Mouse (Mus musculus) CH12.LX (cell line): ENCODE measurements at regions not wholly inside any gene's neighbourhood (a gene's known extent, or its start where the extent isn't known, plus 50 kb on each side); places are given as distances from the start of the nearest gene placed in this dataset.

ENCODE experiments used
- DNase-seq: peaks from one replicate; pipeline ENCODE4 v3.0.0-alpha.2; 2013; ENCODE audit errors: extremely low read depth
- H3K27ac ChIP-seq: 2 replicates; pipeline ENCODE4 v1.5.1; 2012; ENCODE audit warnings: low read depth, mild to moderate bottlenecking, control low read depth, moderate library complexity; ENCODE audit not compliant: insufficient read depth
- H3K27me3 ChIP-seq: replicated peaks from 2 replicates; pipeline ENCODE3; 2012; ENCODE audit warnings: inconsistent platforms
- H3K36me3 ChIP-seq, 2 experiments: replicated peaks in 1 of 2; 2 replicates each; pipeline versions ENCODE3 to v1.6.1; 2012; ENCODE audit warnings: inconsistent platforms in 1 of 2, low read length in 1 of 2, mild to moderate bottlenecking in 1 of 2, mixed read lengths in 1 of 2, moderate library complexity in 1 of 2; ENCODE audit not compliant: control insufficient read depth in 1 of 2, insufficient read depth in 1 of 2
- H3K4me1 ChIP-seq, 2 experiments: 2 replicates each; pipeline ENCODE4 v1.6.1; 2012; ENCODE audit warnings: inconsistent platforms in 1 of 2, moderate library complexity in 1 of 2; ENCODE audit not compliant: insufficient read depth in 2 of 2, control insufficient read depth in 1 of 2
- H3K4me2 ChIP-seq: 2 replicates; pipeline ENCODE4 v1.6.1; 2012; ENCODE audit warnings: low read depth, mild to moderate bottlenecking, control low read depth; ENCODE audit not compliant: poor library complexity, insufficient read depth, severe bottlenecking
- H3K4me3 ChIP-seq, 3 experiments: fragments of 150-350 bp in 1 of 3; sonication (generic) in 1 of 3; replicated peaks in 1 of 3; 2 replicates each; pipeline versions ENCODE3 to v1.5.1; 2011 to 2012; ENCODE audit warnings: low read depth in 2 of 3, low read length in 2 of 3, mild to moderate bottlenecking in 2 of 3, moderate library complexity in 2 of 3, control low read depth in 1 of 3, improper control_type of control experiment in 1 of 3, inconsistent platforms in 1 of 3, mixed read lengths in 1 of 3; ENCODE audit not compliant: poor library complexity in 1 of 3
- H3K79me2 ChIP-seq: replicated peaks from 2 replicates; pipeline ENCODE4 v1.6.1; 2012; ENCODE audit warnings: mild to moderate bottlenecking, moderate library complexity; ENCODE audit not compliant: control insufficient read depth, poor library complexity, insufficient read depth, severe bottlenecking; ENCODE audit errors: extremely low read depth
- H3K9ac ChIP-seq: 2 replicates; pipeline ENCODE4 v1.6.1; 2012; ENCODE audit warnings: low read depth, mild to moderate bottlenecking, control low read depth, moderate library complexity; ENCODE audit not compliant: insufficient read depth
- H3K9me3 ChIP-seq: replicated peaks from 2 replicates; pipeline ENCODE3; 2012; ENCODE audit warnings: low read length, inconsistent platforms, mixed read lengths
- BHLHE40 ChIP-seq: IDR thresholded peaks from 2 replicates; pipeline ENCODE4 v1.6.1; 2011; ENCODE audit warnings: mild to moderate bottlenecking, low read depth, low read length, improper control_type of control experiment
- CHD1 ChIP-seq: IDR thresholded peaks from 2 replicates; pipeline ENCODE4 v1.6.1; 2012; ENCODE audit warnings: low read depth, low read length, improper control_type of control experiment, inconsistent platforms
- CTCF ChIP-seq, 2 experiments: IDR thresholded peaks in 1 of 2; conservative IDR thresholded peaks in 1 of 2; 2 replicates each; pipeline ENCODE4 v1.5.1; 2011 to 2012; ENCODE audit warnings: low read depth in 2 of 2, low read length in 2 of 2, improper control_type of control experiment in 1 of 2, inconsistent platforms in 1 of 2, mild to moderate bottlenecking in 1 of 2, moderate library complexity in 1 of 2
- E2F4 ChIP-seq: IDR thresholded peaks from 2 replicates; pipeline ENCODE4 v1.6.1; 2011; ENCODE audit warnings: low read depth, low read length, improper control_type of control experiment; ENCODE audit not compliant: insufficient replicate concordance
- ELF1 ChIP-seq: IDR thresholded peaks from 2 replicates; pipeline ENCODE4 v1.6.1; 2014; ENCODE audit warnings: low read depth, mild to moderate bottlenecking, inconsistent platforms, low read length, improper control_type of control experiment
- EP300 ChIP-seq: IDR thresholded peaks from 2 replicates; pipeline ENCODE4 v1.6.1; 2011; ENCODE audit warnings: low read length, improper control_type of control experiment
- IRF4 ChIP-seq: IDR thresholded peaks from 2 replicates; pipeline ENCODE4 v1.6.1; 2014; ENCODE audit warnings: low read depth, mild to moderate bottlenecking, inconsistent platforms, low read length, improper control_type of control experiment
- MEF2A ChIP-seq: IDR thresholded peaks from 2 replicates; pipeline ENCODE4 v1.6.1; 2014; ENCODE audit warnings: low read depth, mild to moderate bottlenecking, inconsistent platforms, low read length, improper control_type of control experiment, borderline replicate concordance
- MXI1 ChIP-seq: IDR thresholded peaks from 2 replicates; pipeline ENCODE4 v1.6.1; 2011; ENCODE audit warnings: mild to moderate bottlenecking, low read depth, low read length, improper control_type of control experiment
- NELFE ChIP-seq: IDR thresholded peaks from 2 replicates; pipeline ENCODE4 v1.6.1; 2011; ENCODE audit warnings: low read depth, low read length, improper control_type of control experiment
- PAX5 ChIP-seq: IDR thresholded peaks from 2 replicates; pipeline ENCODE4 v1.6.1; 2012; ENCODE audit warnings: low read length, inconsistent platforms, mixed read lengths
- POLR2A ChIP-seq: IDR thresholded peaks from 2 replicates; pipeline ENCODE4 v1.6.1; 2011; ENCODE audit warnings: low read depth, mild to moderate bottlenecking, improper control_type of control experiment, low read length
- RCOR1 ChIP-seq: conservative IDR thresholded peaks from 2 replicates; pipeline ENCODE4 v1.6.1; 2012; ENCODE audit warnings: low read depth, mild to moderate bottlenecking, inconsistent platforms, low read length, improper control_type of control experiment
- SIN3A ChIP-seq: IDR thresholded peaks from 2 replicates; pipeline ENCODE4 v1.6.1; 2012; ENCODE audit warnings: low read length, improper control_type of control experiment, inconsistent platforms
- USF1 ChIP-seq: IDR thresholded peaks from 2 replicates; pipeline ENCODE4 v1.6.1; 2014; ENCODE audit warnings: low read depth, mild to moderate bottlenecking, inconsistent platforms, low read length, improper control_type of control experiment
- USF2 ChIP-seq: conservative IDR thresholded peaks from 2 replicates; pipeline ENCODE4 v1.6.1; 2011; ENCODE audit warnings: low read depth, low read length, improper control_type of control experiment
- ZC3H11A ChIP-seq: IDR thresholded peaks from 2 replicates; pipeline ENCODE4 v1.6.1; 2012; ENCODE audit warnings: low read depth, mild to moderate bottlenecking, inconsistent platforms, low read length, improper control_type of control experiment
- ZKSCAN1 ChIP-seq: IDR thresholded peaks from 2 replicates; pipeline ENCODE4 v1.6.1; 2012; ENCODE audit warnings: low read depth, inconsistent platforms, low read length, improper control_type of control experiment, borderline replicate concordance
- ZMIZ1 ChIP-seq: IDR thresholded peaks from 2 replicates; pipeline ENCODE4 v1.6.1; 2012; ENCODE audit warnings: low read depth, mild to moderate bottlenecking, inconsistent platforms, low read length, improper control_type of control experiment
- ZNF384 ChIP-seq: IDR thresholded peaks from 2 replicates; pipeline ENCODE4 v1.6.1; 2012; ENCODE audit warnings: low read depth, low read length, improper control_type of control experiment, inconsistent platforms
- dilution Hi-C: fragments of 300-500 bp; cut with MboI; formaldehyde crosslinking; loops from 2 replicates; pipeline ENCODE4 v1.14.3; 2020; ENCODE audit warnings: low sequenced_read_pairs; ENCODE audit not compliant: extremely low pct_unique_long_range_greater_than_20kb, extremely low pct_ligation_motif_present
- in situ Hi-C: fragments of 300-500 bp; cut with MboI; formaldehyde crosslinking; loops from 3 replicates; pipeline ENCODE4 v1.14.3; 2019; ENCODE audit warnings: low sequenced_read_pairs, low pct_ligation_motif_present, low pct_unique_long_range_greater_than_20kb, mixed read lengths

DNA sequence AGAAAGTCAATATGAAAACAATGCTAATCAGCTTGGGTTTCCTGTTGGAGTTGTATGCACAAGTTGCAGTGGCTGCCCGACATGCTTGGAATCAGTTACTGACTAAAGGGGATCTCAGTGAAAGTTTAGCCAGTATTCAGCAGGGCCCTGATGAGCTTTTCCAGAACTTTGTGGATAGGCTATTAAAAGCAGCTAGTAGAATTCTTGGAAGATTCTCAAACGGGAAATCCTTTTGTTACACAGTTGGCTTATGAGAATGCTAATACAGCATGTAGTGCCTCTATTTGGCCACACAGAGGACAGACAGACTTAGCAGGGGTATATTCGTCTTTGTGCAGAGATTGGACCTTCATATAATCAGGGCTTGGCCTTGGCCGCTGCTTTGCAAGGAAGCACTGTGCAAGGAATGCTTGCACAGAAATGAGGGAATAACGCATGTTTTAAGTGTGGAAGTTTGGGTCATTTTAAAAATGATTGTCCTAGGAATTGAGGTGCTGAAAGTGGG, 113.3 kb downstream of the Trim52 start:
- H3K9me3 ChIP-seq = no peaks in the 10 kb centered on the region
- no peak overlapping the region for H3K4me2 ChIP-seq
- no peaks in the 10 kb centered on the region for H3K27me3 ChIP-seq
- no peak overlapping the region for H3K27ac ChIP-seq
- no peak overlapping the region for H3K4me3 ChIP-seq
- dilution Hi-C loops (no loop called here), in situ Hi-C loops (no loop called here)
- no peaks in the 10 kb centered on the region for H3K79me2 ChIP-seq
- no peaks in the 10 kb centered on the region for H3K36me3 ChIP-seq
- DNase-seq = no peak
- H3K9ac ChIP-seq = no peak overlapping the region
- H3K4me1 ChIP-seq = no peaks in the 10 kb centered on the region
- no peak for TF ChIP-seq ZKSCAN1
- no peak for TF ChIP-seq SIN3A
- no peak for TF ChIP-seq ZNF384
- no peak for TF ChIP-seq POLR2A
- TF ChIP-seq USF2 = no peak
- no peak for TF ChIP-seq EP300

DNA sequence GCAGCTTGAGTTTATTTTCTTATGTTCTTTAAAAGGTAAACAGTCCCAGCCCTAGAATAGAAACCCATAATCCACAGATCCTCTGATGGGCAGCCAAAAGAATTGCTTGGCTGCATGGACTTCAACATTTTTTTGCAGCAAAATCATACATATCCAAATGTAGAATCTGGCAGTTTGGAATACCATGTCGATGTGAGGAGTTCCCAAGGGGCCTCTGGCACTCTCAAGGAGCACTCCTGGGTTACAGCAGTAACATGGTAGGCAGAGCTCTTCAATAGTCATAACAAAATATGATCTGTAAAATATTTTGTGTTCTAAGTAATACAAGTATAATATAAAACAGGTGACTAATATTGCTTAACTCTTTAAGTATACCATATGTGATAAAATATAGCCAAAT, 119.4 kb downstream of the Trim52 start:
- Histone ChIP-seq H3K4me2 (no peak overlapping the region), H3K9ac (no peak overlapping the region), H3K9me3 (no peaks in the 10 kb centered on the region), H3K27ac (no peak overlapping the region), H3K4me1 (no peaks in the 10 kb centered on the region), H3K4me3 (no peak overlapping the region), H3K27me3 (no peaks in the 10 kb centered on the region), H3K79me2 (no peaks in the 10 kb centered on the region)
- dilution Hi-C loops = no loop called here
- no peak for DNase-seq
- TF ChIP-seq CHD1 = no peak
- TF ChIP-seq E2F4 = no peak
- TF ChIP-seq, all 38 proteins: peak for 0
- in situ Hi-C loops = no loop called here
- no peaks in the 10 kb centered on the region for H3K36me3 ChIP-seq

DNA sequence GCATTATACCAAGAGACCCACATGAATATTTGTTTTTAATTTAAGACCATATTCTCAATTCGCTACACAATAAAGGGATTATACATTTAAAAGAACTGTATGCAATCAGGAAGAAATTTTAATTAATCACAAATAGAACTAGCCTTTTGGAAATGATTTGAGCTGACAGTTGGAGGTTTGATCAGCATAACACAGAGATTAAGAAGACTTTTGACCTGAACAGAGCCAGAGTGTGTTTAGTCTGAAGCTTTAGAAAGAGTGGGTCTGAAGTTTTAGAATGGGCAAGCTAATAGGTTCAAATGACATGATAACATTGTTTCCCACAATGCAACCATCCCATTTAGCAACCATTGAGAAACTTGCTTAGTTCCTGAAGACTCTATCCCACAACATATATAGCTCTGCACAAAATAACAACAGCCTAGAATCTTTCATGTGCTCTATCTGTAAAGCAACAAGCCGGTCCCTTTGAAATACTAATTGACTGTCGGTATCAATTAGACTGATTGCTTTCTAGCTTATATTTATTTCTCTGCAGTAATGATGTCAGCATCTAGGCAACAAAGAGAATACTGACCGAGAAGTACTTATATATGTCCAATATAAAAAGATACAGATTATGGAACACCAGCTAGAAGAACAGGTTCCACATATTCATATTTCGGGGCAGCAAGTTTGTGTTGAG, 135.9 kb downstream of the Trim52 start:
- TF ChIP-seq ZC3H11A = no peak
- TF ChIP-seq NELFE = no peak
- no peak for TF ChIP-seq BHLHE40
- no peak for TF ChIP-seq POLR2A
- no peak for TF ChIP-seq ZMIZ1
- no peak for TF ChIP-seq MEF2A
- TF ChIP-seq PAX5 = no peak
- no peak for TF ChIP-seq RCOR1
- TF ChIP-seq ELF1 = no peak
- TF ChIP-seq IRF4 = no peak
- TF ChIP-seq EP300 = no peak
- no peak for TF ChIP-seq CTCF (conservative IDR thresholded peaks at IDR 0.05 in 1 of 2, IDR thresholded peaks at IDR 0.05 in 1 of 2; ENCODE audit: low read depth in 2 of 2, low read length in 2 of 2)
- no peak for TF ChIP-seq MXI1
- no peak for TF ChIP-seq SIN3A
- no peak for TF ChIP-seq USF1
- no peak for TF ChIP-seq ZKSCAN1
- no peak for TF ChIP-seq CHD1
- Histone ChIP-seq H3K9ac (no peak overlapping the region), H3K27ac (no peak overlapping the region), H3K9me3 (peaks cover 3% of the 10 kb centered on the region), H3K79me2 (no peaks in the 10 kb centered on the region), H3K4me2 (no peak overlapping the region), H3K4me1 (no peaks in the 10 kb centered on the region), H3K4me3 (no peak overlapping the region), H3K36me3 (no peaks in the 10 kb centered on the region), H3K27me3 (no peaks in the 10 kb centered on the region)
- DNase-seq = no peak
- in situ Hi-C loops (no loop called here), dilution Hi-C loops (no loop called here)
